Mouse (Mus musculus) megakaryocyte, embryonic 14.5 days (primary cell): ENCODE data around the gene Gm49394. TPM values are rescaled to one million over a fixed set of nuclear protein-coding genes. Genes with fewer than 3 reads are reported as not detected.

Experiments
- H3K27me3 ChIP-seq: replicated peaks from 2 replicates; pipeline ENCODE3; 2012; ENCODE audit warnings: inconsistent platforms
- H3K36me3 ChIP-seq: replicated peaks from 2 replicates; pipeline ENCODE3; 2012; ENCODE audit warnings: low read length, inconsistent platforms, mixed read lengths
- H3K4me1 ChIP-seq: 2 replicates; pipeline ENCODE4 v1.6.1; 2012; ENCODE audit warnings: inconsistent platforms
- H3K4me3 ChIP-seq: replicated peaks from 2 replicates; pipeline ENCODE3; 2012; ENCODE audit warnings: moderate library complexity, mild to moderate bottlenecking, inconsistent platforms
- H3K9me3 ChIP-seq: 2 replicates; pipeline ENCODE4 v1.6.1; 2012; ENCODE audit warnings: inconsistent platforms
- FLI1 ChIP-seq: IDR thresholded peaks from 2 replicates; pipeline ENCODE4 v1.6.1; 2012; ENCODE audit warnings: low read length, inconsistent platforms, mixed read lengths
- GATA1 ChIP-seq: IDR thresholded peaks from 3 replicates; pipeline ENCODE4 v1.6.1; 2012; ENCODE audit warnings: mixed read lengths, low read length, inconsistent platforms, borderline replicate concordance
- polyA plus RNA-seq: library from polyadenylated mRNA; stranded (reverse); fragments of >175 nt; gene quantifications from 2 replicates; pipeline ENCODE4 v1.2.3, GENCODE M21; 2012; ENCODE audit warnings: low replicate concordance; ENCODE audit not compliant: insufficient read depth

The Gm49394 gene
- polyA plus RNA-seq, 1 experiment, result not detected

DNA sequence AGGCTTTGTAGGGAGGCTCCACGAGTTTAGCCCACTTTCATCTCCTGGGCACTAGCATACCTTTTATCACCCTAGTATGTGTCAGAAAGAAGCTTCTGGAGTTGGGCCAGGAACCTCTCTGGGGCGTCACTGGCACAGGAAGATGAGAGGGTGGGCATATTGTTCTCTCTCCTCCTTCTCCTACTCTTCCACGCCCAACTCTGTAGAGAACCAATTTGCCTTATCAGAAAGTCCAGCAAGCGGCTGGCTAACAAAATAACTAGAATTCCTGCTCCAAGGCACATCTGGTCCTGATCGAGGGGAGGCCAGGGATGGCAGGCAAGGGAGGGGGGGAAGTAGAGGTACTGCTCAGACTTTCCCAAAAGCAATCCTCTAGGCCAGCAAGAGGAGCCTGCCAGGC, 24.7 kb downstream of the Gm49394 start:
- H3K9me3 ChIP-seq, result peaks cover 11% of the 10 kb centered on the region
- H3K4me1 ChIP-seq, result no peaks in the 10 kb centered on the region
- H3K27me3 ChIP-seq, result peaks cover 64% of the 10 kb centered on the region
- no peaks in the 10 kb centered on the region for H3K36me3 ChIP-seq
- no peak overlapping the region for H3K4me3 ChIP-seq
- TF ChIP-seq FLI1 (no peak), GATA1 (no peak)

DNA sequence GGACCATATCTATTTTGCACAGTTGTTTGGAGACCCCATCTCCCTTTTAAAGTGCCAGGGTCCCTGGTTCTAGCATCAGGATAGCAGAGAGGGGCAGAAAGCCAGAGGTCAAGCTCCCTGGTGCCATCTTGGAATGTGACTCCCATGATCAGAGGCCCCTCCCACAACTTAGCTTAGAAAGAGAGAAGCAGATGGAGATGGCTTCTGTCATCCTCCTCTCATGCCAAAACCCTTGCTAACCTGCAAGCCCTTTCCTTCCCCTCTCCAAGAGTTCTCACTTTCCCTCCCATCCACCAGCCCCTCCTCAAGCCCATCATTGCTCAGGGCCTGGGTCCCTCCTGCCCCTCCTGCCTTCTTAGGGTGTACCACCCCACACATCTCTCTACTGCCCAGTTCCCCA, 33.6 kb downstream of the Gm49394 start:
- Histone ChIP-seq H3K9me3 (no peaks in the 10 kb centered on the region), H3K36me3 (no peaks in the 10 kb centered on the region), H3K27me3 (peaks cover 58% of the 10 kb centered on the region), H3K4me1 (no peaks in the 10 kb centered on the region), H3K4me3 (no peak overlapping the region)
- TF ChIP-seq FLI1 (no peak), GATA1 (no peak)

DNA sequence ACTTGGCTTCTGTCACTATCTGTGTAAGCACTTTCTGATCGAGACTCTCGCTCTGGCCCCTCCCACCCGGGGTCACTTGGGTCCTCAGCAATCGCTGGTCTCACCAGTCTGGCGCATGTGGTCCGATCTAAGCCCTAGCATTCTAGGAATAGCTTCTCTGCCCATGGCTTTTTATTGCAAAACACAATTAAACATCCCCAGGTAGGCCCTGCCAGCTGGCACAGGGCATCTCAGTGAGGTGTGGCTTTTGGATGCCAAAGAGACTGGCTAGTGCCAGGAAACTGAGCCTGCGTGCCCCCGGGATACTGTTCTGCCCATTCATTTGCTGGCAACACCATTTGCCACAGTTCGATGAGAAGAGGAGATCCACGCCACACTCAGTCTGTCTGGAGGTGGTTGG, 39.1 kb downstream of the Gm49394 start:
- TF ChIP-seq FLI1 (no peak), GATA1 (no peak)

DNA sequence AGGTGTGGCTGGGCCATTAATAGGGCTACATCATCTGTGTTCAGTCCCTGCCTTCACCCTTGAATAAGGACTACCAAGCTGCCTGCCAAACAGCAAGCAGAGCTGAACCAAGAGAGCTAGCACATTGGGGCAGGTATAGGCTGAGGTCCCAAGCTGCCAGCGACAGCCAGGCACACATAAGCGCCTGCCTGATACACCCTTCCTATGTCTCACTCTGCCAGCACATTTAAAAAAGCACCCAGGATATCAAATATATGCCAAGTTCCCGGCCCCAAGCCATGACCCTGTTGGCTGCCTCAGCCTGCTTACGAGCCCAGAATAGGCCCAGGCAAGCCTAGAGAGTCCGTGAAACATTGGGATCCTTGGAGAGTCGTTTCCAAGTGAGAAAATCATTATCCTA, 39.9 kb downstream of the Gm49394 start:
- H3K27me3 ChIP-seq, result peaks cover 73% of the 10 kb centered on the region

More for the DNA sequence above, 39.1 kb downstream of the Gm49394 start:
- Histone ChIP-seq H3K36me3 (no peaks in the 10 kb centered on the region), H3K4me1 (no peaks in the 10 kb centered on the region), H3K27me3 (peaks cover 72% of the 10 kb centered on the region), H3K9me3 (no peaks in the 10 kb centered on the region), H3K4me3 (no peak overlapping the region)

DNA sequence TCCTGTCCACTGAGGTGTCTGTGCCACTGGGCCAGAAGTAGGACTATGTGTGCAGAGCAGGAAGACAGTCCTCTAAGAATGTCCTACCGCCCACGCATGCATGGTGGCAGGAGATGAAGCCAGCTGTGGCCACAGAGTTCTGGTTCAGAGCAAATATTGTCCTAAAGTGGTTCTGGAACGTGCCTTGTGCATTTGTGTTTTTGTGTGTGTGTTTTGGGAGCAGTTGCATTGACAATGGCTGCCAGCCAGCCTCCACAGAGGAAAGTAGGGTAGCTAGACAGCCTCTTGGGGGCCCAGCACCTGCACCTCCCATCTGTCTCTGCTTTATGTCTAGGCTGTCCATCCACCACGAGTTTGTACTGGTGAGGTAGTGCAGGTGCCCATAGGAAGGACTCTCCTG, 47.6 kb downstream of the Gm49394 start:
- Histone ChIP-seq H3K27me3 (peaks cover 67% of the 10 kb centered on the region), H3K4me3 (no peak overlapping the region), H3K36me3 (no peaks in the 10 kb centered on the region), H3K9me3 (no peaks in the 10 kb centered on the region), H3K4me1 (no peaks in the 10 kb centered on the region)
- no peak for TF ChIP-seq FLI1
- TF ChIP-seq GATA1, result no peak

More for the DNA sequence above, 39.9 kb downstream of the Gm49394 start:
- no peak overlapping the region for H3K4me3 ChIP-seq
- TF ChIP-seq GATA1 (no peak), FLI1 (no peak)
- H3K9me3 ChIP-seq, result no peaks in the 10 kb centered on the region
- no peaks in the 10 kb centered on the region for H3K4me1 ChIP-seq
- no peaks in the 10 kb centered on the region for H3K36me3 ChIP-seq

DNA sequence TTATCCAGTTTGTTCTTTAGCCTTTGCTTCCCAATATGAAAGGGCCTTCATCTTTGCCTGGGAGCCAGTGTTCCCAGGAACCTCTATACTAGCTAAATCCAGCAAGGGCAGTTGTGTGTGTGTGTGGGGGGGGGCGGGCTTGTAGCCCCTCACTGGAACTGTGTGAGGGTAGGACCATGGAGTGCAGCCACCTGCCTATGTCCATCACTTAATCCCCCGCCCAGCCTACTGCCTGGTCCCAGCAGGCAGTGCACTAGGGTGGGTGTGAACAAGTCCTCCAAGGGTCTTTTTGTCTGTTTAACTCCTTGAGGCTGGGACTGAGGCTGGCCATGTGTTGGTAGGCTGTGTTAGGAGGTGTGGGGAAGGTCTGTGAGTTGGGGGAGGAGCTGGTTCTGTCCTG, 56.7 kb downstream of the Gm49394 start:
- Histone ChIP-seq H3K27me3 (peaks cover 69% of the 10 kb centered on the region), H3K36me3 (no peaks in the 10 kb centered on the region), H3K4me3 (no peak overlapping the region), H3K9me3 (peaks cover 7% of the 10 kb centered on the region), H3K4me1 (peaks cover 7% of the 10 kb centered on the region)
- no peak for TF ChIP-seq GATA1
- no peak for TF ChIP-seq FLI1

DNA sequence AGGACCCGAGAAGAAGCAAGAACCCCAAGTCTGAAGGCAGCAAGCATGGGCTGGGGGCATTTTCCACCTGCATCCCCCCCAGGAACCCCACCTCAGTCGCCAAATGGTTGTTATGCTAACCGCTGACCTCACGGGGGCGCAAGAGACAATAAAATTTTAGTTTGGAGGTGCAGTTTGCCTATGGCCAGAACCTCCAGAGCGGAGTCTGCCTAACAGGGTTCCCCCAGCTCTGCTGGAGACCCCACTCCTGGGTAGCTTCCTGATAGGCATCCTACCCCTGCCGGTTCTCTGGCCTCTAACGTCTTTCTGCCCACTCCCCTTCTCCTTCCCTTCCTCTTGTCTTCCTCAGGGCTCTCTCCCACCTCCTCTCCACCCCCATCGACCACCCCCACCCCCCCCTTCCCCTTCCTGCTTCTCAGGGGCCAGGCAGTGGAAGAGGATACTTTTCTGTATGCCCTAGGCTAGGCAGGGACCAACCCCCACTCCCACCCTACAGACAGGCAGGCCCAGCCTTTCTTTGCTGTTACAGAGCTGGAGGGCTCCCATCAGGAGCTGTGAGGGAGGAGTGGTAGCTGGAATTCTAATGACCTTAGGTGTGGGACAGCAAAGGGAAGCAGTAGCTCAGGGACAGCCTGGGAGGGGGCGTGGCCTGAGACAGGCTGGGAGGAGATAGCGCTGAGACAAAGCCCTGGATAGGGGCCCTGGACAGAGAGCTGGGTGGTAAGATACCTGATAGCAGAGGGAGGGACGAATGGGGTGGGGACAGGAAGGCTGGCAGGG, 58.9 kb downstream of the Gm49394 start:
- TF ChIP-seq GATA1 (no peak), FLI1 (no peak)
- Histone ChIP-seq H3K36me3 (no peaks in the 10 kb centered on the region), H3K9me3 (peaks cover 7% of the 10 kb centered on the region), H3K27me3 (peaks cover 73% of the 10 kb centered on the region), H3K4me3 (no peak overlapping the region), H3K4me1 (peaks cover 10% of the 10 kb centered on the region)

DNA sequence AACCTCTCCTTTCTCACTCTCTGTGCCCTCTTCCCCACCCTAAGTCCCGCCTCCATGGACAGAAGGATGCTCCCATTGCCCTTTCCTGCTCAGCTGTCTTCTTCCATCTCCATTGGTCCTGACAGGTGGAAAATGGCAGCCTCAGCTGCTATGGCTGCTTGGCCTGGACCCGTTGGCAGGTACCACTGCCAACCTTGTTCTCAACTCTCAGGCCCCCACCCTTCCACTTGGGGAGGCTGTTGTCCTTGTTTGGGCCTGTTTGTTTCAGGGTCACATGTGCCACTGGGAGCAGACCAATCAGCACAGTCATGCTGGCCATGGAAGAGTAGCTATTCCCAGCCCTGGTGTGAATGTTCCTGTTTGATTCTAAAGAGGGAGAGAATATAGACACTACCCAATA, 68.8 kb downstream of the Gm49394 start:
- Histone ChIP-seq H3K36me3 (no peaks in the 10 kb centered on the region), H3K4me3 (no peak overlapping the region), H3K4me1 (0 out of 2 replicates have a peak, but pooled peaks cover 2% of the 10 kb centered on the region), H3K27me3 (peaks cover 68% of the 10 kb centered on the region), H3K9me3 (no peaks in the 10 kb centered on the region)
- TF ChIP-seq FLI1, result no peak

Other genes with a start within 250 kb of the Gm49394 start
- 3.4 TPM in 1 of 2 replicates, not detected in the other for gene Syt8, start 235.1 kb downstream of the Gm49394 start, polyA plus RNA-seq
- gene Tnni2, start 228.1 kb downstream of the Gm49394 start, polyA plus RNA-seq, result 3.4 TPM in 1 of 2 replicates, not detected in the other
- 10.1 and 33.2 TPM in 2 replicates for gene Lsp1, start 209.1 kb downstream of the Gm49394 start, polyA plus RNA-seq
- 16.2 TPM in 1 of 2 replicates, not detected in the other for gene Tnnt3, start 171.1 kb downstream of the Gm49394 start, polyA plus RNA-seq
- 10.5 TPM in 2 replicates for gene Mrpl23, start 137.3 kb downstream of the Gm49394 start, polyA plus RNA-seq
- gene Igf2, start 3.1 kb downstream of the Gm49394 start, polyA plus RNA-seq, result not detected in 2 replicates
- gene Ins2, start 73.4 kb upstream of the Gm49394 start, polyA plus RNA-seq, result not detected in 2 replicates